Mouse (Mus musculus): ENCODE measurements at regions not wholly inside any gene's neighbourhood (a gene's known extent, or its start where the extent isn't known, plus 50 kb on each side); places are given as distances from the start of the nearest gene placed in this dataset.

GRCm38 (mm10) chr13:44328416-44328815 lies 400.9 kb upstream of the Jarid2 start:
- H3K9me3 ChIP-seq (ENCODE audit: control insufficient read depth, low read length): no peaks in the 10 kb centered on the region
- TF ChIP-seq TAL1 (IDR thresholded peaks at IDR 0.05; ENCODE audit: low read length) (no peak), GATA1 (IDR thresholded peaks at IDR 0.05; ENCODE audit: low read length) (no peak)

GRCm38 (mm10) chr13:44329161-44329560 lies 400.1 kb upstream of the Jarid2 start:
- H3K4me3 ChIP-seq (replicated peaks): no peak overlapping the region
- TF ChIP-seq TAL1 (IDR thresholded peaks at IDR 0.05; ENCODE audit: low read length) (no peak), GATA1 (IDR thresholded peaks at IDR 0.05; ENCODE audit: low read length) (no peak)
- no peaks in the 10 kb centered on the region for H3K36me3 ChIP-seq (ENCODE audit: control insufficient read depth)
- H3K27me3 ChIP-seq (ENCODE audit: control insufficient read depth): no peaks in the 10 kb centered on the region
- no peaks in the 10 kb centered on the region for H3K4me1 ChIP-seq (ENCODE audit: control insufficient read depth)
- H3K9me3 ChIP-seq (ENCODE audit: control insufficient read depth, low read length): no peaks in the 10 kb centered on the region

More at GRCm38 (mm10) chr13:44328416-44328815, 400.9 kb upstream of the Jarid2 start:
- Histone ChIP-seq H3K4me1 (ENCODE audit: control insufficient read depth) (no peaks in the 10 kb centered on the region), H3K4me3 (replicated peaks) (no peak overlapping the region), H3K36me3 (ENCODE audit: control insufficient read depth) (no peaks in the 10 kb centered on the region), H3K27me3 (ENCODE audit: control insufficient read depth) (no peaks in the 10 kb centered on the region)

GRCm38 (mm10) chr13:44329701-44330100 lies 399.6 kb upstream of the Jarid2 start:
- Histone ChIP-seq H3K4me3 (replicated peaks) (no peak overlapping the region), H3K36me3 (ENCODE audit: control insufficient read depth) (no peaks in the 10 kb centered on the region), H3K4me1 (ENCODE audit: control insufficient read depth) (no peaks in the 10 kb centered on the region), H3K9me3 (ENCODE audit: control insufficient read depth, low read length) (no peaks in the 10 kb centered on the region), H3K27me3 (ENCODE audit: control insufficient read depth) (no peaks in the 10 kb centered on the region)
- no peak for TF ChIP-seq GATA1 (IDR thresholded peaks at IDR 0.05; ENCODE audit: low read length)
- TF ChIP-seq TAL1 (IDR thresholded peaks at IDR 0.05; ENCODE audit: low read length): no peak

GRCm38 (mm10) chr13:44332716-44333240 lies 396.5 kb upstream of the Jarid2 start:
- no peak overlapping the region for H3K4me3 ChIP-seq (replicated peaks)
- H3K9me3 ChIP-seq (ENCODE audit: control insufficient read depth, low read length): no peaks in the 10 kb centered on the region
- TF ChIP-seq GATA1 (IDR thresholded peaks at IDR 0.05; ENCODE audit: low read length) (no peak), TAL1 (IDR thresholded peaks at IDR 0.05; ENCODE audit: low read length) (no peak)
- no peaks in the 10 kb centered on the region for H3K27me3 ChIP-seq (ENCODE audit: control insufficient read depth)
- no peaks in the 10 kb centered on the region for H3K4me1 ChIP-seq (ENCODE audit: control insufficient read depth)
- H3K36me3 ChIP-seq (ENCODE audit: control insufficient read depth): no peaks in the 10 kb centered on the region

- no peak for TF ChIP-seq TAL1 (IDR thresholded peaks at IDR 0.05; ENCODE audit: low read length)
- TF ChIP-seq GATA1 (IDR thresholded peaks at IDR 0.05; ENCODE audit: low read length): no peak
- H3K36me3 ChIP-seq (ENCODE audit: control insufficient read depth): no peaks in the 10 kb centered on the region
- H3K27me3 ChIP-seq (ENCODE audit: control insufficient read depth): no peaks in the 10 kb centered on the region
- H3K4me1 ChIP-seq (ENCODE audit: control insufficient read depth): no peaks in the 10 kb centered on the region
- no peak overlapping the region for H3K4me3 ChIP-seq (replicated peaks)
- H3K9me3 ChIP-seq (ENCODE audit: control insufficient read depth, low read length): no peaks in the 10 kb centered on the region
Observed at GRCm38 (mm10) chr13:44339061-44339741, 390.1 kb upstream of the Jarid2 start.

- no peaks in the 10 kb centered on the region for H3K9me3 ChIP-seq (ENCODE audit: control insufficient read depth, low read length)
- H3K27me3 ChIP-seq (ENCODE audit: control insufficient read depth): no peaks in the 10 kb centered on the region
- no peak for TF ChIP-seq TAL1 (IDR thresholded peaks at IDR 0.05; ENCODE audit: low read length)
- TF ChIP-seq GATA1 (IDR thresholded peaks at IDR 0.05; ENCODE audit: low read length): no peak
- no peaks in the 10 kb centered on the region for H3K4me1 ChIP-seq (ENCODE audit: control insufficient read depth)
- H3K4me3 ChIP-seq (replicated peaks): no peak overlapping the region
- no peaks in the 10 kb centered on the region for H3K36me3 ChIP-seq (ENCODE audit: control insufficient read depth)
Observed at GRCm38 (mm10) chr13:44345094-44345493, 384.2 kb upstream of the Jarid2 start.

- Histone ChIP-seq H3K9me3 (ENCODE audit: control insufficient read depth, low read length) (no peaks in the 10 kb centered on the region), H3K36me3 (ENCODE audit: control insufficient read depth) (no peaks in the 10 kb centered on the region)
- TF ChIP-seq GATA1 (IDR thresholded peaks at IDR 0.05; ENCODE audit: low read length) (no peak), TAL1 (IDR thresholded peaks at IDR 0.05; ENCODE audit: low read length) (no peak)
Observed at GRCm38 (mm10) chr13:44346636-44347035, 382.6 kb upstream of the Jarid2 start.

GRCm38 (mm10) chr13:44347662-44348061 lies 381.6 kb upstream of the Jarid2 start:
- no peak overlapping the region for H3K4me3 ChIP-seq (replicated peaks)
- no peaks in the 10 kb centered on the region for H3K27me3 ChIP-seq (ENCODE audit: control insufficient read depth)
- TF ChIP-seq GATA1 (IDR thresholded peaks at IDR 0.05; ENCODE audit: low read length) (no peak), TAL1 (IDR thresholded peaks at IDR 0.05; ENCODE audit: low read length) (no peak)
- no peaks in the 10 kb centered on the region for H3K4me1 ChIP-seq (ENCODE audit: control insufficient read depth)
- no peaks in the 10 kb centered on the region for H3K36me3 ChIP-seq (ENCODE audit: control insufficient read depth)
- H3K9me3 ChIP-seq (ENCODE audit: control insufficient read depth, low read length): no peaks in the 10 kb centered on the region

More at GRCm38 (mm10) chr13:44346636-44347035, 382.6 kb upstream of the Jarid2 start:
- no peaks in the 10 kb centered on the region for H3K27me3 ChIP-seq (ENCODE audit: control insufficient read depth)
- no peak overlapping the region for H3K4me3 ChIP-seq (replicated peaks)
- H3K4me1 ChIP-seq (ENCODE audit: control insufficient read depth): no peaks in the 10 kb centered on the region

GRCm38 (mm10) chr13:44353899-44354298 lies 375.4 kb upstream of the Jarid2 start:
- H3K9me3 ChIP-seq (ENCODE audit: control insufficient read depth, low read length): no peaks in the 10 kb centered on the region
- H3K27me3 ChIP-seq (ENCODE audit: control insufficient read depth): no peaks in the 10 kb centered on the region
- TF ChIP-seq TAL1 (IDR thresholded peaks at IDR 0.05; ENCODE audit: low read length) (no peak), GATA1 (IDR thresholded peaks at IDR 0.05; ENCODE audit: low read length) (no peak)
- H3K4me1 ChIP-seq (ENCODE audit: control insufficient read depth): no peaks in the 10 kb centered on the region
- H3K4me3 ChIP-seq (replicated peaks): no peak overlapping the region
- H3K36me3 ChIP-seq (ENCODE audit: control insufficient read depth): no peaks in the 10 kb centered on the region

Data from erythroblast, embryonic 14.5 days (primary cell).